Mouse (Mus musculus) left cerebral cortex, adult 18-20 months (tissue): ENCODE data around the gene Cav1. TPM values are rescaled to one million over a fixed set of nuclear protein-coding genes. Genes with fewer than 3 reads are reported as not detected.
A peak's percentile ranks its signal among the peaks of the same experiment; 100 is the strongest.

Experiments
- DNase-seq, 2 experiments: peaks; one replicate each; pipeline ENCODE4 v3.0.0; 2021 to 2022; ENCODE audit warnings: low spot score in 2 of 2, mixed read lengths in 1 of 2
- long read RNA-seq, 2 experiments: library from polyadenylated mRNA; stranded (forward); transcript quantifications; one replicate each; pipeline ENCODE4 v2.0.0; 2021
- total RNA-seq, 2 experiments: library from RNA; stranded (reverse); gene quantifications; 2 replicates each; pipeline ENCODE4 v1.2.3; 2021

Gene Cav1
- total RNA-seq, result 10 to 100 TPM; 17.4 to 19.3 TPM
- long read RNA-seq, experiment 1, transcript Cav1-201 (3 exons, 2,522 nt), result major isoform, 9 of 22 reads
- long read RNA-seq, experiment 1, transcript Cav1-202 (2 exons, 2,746 nt), result minor isoform, 6 of 22 reads
- long read RNA-seq, experiment 1, partial matches to known transcripts, result 1 of 22 reads
- long read RNA-seq, experiment 1, other reads (novel, unspliced or antisense), result 4 of 22 reads
- long read RNA-seq, experiment 2, transcript Cav1-202 (2 exons, 2,746 nt), result minor isoform, 5 of 22 reads
- long read RNA-seq, experiment 2, transcript Cav1-201 (3 exons, 2,522 nt), result major isoform, 10 of 22 reads
- long read RNA-seq, experiment 2, partial matches to known transcripts, result 5 of 22 reads
- long read RNA-seq, experiment 2, other reads (novel, unspliced or antisense), result 0 of 22 reads

DNA sequence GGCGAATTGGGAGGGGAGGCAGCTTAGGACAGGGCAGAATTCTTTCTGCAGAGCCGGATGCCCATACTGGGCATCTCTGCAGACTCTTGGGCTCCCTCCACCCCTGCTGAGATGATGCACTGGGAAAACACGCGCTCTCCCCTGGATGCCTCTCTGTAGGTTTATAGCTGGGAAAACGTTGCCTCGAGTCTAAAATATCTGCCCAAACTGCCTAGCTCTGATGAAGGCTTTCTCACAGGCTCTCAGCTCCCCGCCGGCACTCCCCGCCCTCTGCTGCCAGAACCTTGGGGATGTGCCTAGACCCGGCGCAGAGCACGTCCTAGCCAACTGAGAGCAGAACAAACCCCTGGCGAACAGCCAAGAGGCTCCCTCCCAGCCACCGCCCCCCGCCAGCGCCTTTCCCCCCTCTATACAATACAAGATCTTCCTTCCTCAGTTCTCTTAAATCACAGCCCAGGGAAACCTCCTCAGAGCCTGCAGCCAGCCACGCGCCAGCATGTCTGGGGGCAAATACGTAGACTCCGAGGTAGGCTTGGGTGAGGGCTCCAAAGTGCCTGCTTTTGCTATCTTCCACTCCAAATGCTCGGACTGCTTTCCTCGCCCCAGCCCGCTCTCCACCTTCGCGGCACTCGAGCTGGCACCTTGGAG, at the start of gene Cav1:
TSS of gene Cav1 (plus strand) at position 382 of the 648 bp plus-strand sequence.
- peak; percentile 60 to 75 for DNase-seq

- DNase-seq, result no peak
Observed at GRCm38 (mm10) chr6:17258142-17258541, 48.0 kb upstream of the Cav1 start.

DNA sequence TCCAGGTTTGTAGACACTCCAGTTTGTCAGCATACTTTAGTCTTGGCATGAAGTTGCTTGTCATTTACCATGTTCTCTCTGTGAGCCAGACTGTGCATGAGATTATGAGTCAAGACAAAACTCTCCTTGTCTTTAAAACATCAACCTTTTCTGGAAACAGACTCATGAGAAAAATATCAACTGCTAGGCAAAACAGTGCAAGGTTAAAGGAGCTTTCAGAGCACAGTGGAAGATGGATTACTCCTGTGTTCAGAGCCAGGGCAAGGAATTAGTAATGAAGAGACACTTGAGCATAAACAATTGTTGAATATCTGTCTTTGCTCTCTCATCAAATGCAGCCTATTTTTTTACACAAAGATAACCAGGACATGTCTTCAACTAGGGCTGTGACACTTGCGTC, 47.2 kb upstream of the Cav1 start:
- no peak for DNase-seq

DNA sequence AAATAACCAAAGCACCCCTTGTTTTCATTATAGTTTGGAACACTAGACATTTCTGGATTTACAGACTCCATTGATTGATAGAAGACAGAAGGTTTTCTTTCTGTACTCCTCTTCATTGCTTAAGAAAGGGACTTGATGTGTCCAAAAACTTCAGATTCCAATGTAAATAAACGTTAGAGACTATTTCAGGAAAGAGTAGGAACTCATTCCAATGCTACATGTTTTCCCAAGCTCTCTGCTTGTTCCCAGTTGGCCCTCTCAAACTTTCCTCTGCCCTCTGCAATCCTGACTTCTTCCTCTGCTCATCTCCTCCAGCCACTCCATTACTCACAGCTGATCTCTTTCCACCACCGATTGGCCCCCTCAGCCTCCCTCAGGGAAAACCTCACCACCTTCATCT, 43.3 kb upstream of the Cav1 start:
- DNase-seq, result no peak

DNA sequence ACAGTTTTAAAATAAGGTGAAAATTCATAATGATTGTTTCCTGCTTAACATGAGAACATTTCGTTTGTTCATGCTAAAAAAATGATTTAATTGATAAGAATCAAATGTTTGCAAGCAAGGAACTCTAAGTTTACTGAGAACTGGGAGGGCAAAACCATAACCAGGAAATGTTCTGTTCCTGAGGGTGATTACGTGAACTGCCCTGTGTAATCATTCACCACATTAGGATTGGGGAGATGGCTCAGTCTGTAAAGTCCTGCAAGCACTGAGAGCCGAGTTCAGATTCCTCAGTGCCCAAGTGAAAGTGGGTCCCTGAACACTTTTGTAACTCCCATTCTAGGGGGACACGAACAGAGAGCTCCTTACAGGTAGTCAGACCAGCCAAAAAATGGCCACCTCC, 41.1 kb upstream of the Cav1 start:
- no peak for DNase-seq

- no peak for DNase-seq
Observed at GRCm38 (mm10) chr6:17266466-17266865, 39.7 kb upstream of the Cav1 start.

DNA sequence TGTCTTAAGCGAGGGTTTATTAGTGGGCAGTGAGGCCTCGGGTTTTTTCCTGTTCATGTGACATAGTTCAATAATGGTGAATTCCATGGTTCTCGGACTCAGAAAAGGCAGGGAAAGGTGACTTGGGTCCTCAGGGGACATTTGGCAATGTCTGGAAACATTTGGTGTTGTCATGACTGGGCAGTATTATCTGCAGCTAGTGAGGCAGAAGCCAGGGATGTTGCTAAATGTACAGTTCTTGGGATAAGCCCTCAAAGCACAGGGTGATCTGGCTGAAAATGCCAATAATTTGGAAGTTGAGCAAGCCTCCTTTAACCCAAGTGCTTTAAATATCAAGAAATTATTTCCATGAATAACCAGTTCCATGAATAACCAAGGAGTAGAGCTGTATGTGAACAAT, 27.8 kb upstream of the Cav1 start:
- DNase-seq, result no peak

GRCm38 (mm10) chr6:17280939-17281756, 25.0 kb upstream of the Cav1 start, which contains the start of gene Cav2:
Gene Cav2, plus strand, starts transcription at chr6:17281185.
- DNase-seq, result peak; percentile 59 to 66

DNA sequence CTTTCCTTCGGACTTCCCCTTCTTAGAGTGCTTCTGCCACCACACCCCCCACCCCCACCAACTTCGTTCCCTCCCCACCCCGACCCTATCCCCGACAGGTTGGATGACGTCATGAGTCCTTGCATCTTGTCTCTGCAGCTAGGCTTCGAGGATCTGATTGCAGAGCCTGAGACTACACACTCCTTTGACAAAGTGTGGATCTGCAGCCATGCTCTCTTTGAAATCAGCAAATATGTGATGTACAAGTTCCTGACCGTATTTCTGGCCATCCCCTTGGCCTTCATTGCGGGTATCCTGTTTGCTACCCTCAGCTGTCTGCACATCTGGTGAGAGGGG, 24.4 kb upstream of the Cav1 start:
- peak in 1 of 2 experiments; percentile 9 for DNase-seq

GRCm38 (mm10) chr6:17282159-17282558, 24.0 kb upstream of the Cav1 start:
- no peak for DNase-seq

- DNase-seq, result no peak
Observed at GRCm38 (mm10) chr6:17283834-17284233, 22.3 kb upstream of the Cav1 start.

GRCm38 (mm10) chr6:17286381-17286780, 19.8 kb upstream of the Cav1 start:
- DNase-seq, result no peak

DNA sequence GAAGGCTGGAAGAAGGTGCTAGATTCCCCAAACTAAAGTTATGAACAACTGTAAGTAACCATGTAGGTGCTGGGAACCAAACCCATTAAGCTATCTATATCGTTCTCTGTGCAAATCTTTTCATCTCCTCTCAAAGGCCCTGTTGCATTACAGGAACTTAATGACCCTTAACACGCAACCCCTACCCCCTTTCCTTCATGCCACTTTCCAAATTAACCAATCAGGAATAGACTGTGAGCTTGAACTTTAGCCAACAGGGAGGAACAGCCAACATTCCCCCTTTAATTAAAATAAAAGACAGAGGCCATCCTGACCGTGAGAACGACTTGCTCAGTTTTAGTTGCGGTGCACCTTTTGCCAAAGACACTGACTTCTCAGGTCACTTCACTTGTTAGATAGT, 11.0 kb upstream of the Cav1 start:
- DNase-seq, result no peak

GRCm38 (mm10) chr6:17306602-17307325, 629 bp downstream of the Cav1 start:
- DNase-seq, result no peak

DNA sequence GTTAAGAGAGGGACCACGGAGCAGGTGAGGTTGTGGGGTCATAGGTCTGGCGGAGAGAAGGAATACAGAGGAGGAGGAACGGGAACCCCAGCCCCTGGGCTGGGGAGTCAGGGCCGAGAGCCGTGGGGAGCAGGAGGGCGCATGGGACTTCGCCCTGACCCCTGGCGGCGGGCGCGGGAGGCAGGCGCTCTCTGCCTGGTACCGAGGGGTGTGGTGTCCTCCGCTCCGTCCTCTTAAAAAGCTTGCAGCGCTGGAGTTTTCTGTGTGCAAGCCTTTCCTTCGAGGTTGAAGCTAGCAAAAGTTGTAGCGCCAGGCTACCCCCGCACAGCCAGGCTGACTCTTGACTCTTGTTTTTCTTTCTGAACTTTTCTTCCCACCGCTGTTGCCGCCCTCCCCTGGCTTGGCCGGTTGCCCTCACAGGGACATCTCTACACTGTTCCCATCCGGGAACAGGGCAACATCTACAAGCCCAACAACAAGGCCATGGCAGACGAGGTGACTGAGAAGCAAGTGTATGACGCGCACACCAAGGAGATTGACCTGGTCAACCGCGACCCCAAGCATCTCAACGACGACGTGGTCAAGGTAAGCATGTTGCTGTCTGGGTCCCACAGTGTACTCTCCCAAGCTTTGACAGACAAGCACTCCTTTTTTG, 1.5 kb downstream of the Cav1 start:
- DNase-seq, result peak; percentile 37 to 38

GRCm38 (mm10) chr6:17308661-17309060, 2.5 kb downstream of the Cav1 start:
- DNase-seq, result no peak

- no peak for DNase-seq
Observed at GRCm38 (mm10) chr6:17309260-17309659, 3.1 kb downstream of the Cav1 start.

- no peak for DNase-seq
Observed at GRCm38 (mm10) chr6:17314241-17314640, 8.1 kb downstream of the Cav1 start.

DNA sequence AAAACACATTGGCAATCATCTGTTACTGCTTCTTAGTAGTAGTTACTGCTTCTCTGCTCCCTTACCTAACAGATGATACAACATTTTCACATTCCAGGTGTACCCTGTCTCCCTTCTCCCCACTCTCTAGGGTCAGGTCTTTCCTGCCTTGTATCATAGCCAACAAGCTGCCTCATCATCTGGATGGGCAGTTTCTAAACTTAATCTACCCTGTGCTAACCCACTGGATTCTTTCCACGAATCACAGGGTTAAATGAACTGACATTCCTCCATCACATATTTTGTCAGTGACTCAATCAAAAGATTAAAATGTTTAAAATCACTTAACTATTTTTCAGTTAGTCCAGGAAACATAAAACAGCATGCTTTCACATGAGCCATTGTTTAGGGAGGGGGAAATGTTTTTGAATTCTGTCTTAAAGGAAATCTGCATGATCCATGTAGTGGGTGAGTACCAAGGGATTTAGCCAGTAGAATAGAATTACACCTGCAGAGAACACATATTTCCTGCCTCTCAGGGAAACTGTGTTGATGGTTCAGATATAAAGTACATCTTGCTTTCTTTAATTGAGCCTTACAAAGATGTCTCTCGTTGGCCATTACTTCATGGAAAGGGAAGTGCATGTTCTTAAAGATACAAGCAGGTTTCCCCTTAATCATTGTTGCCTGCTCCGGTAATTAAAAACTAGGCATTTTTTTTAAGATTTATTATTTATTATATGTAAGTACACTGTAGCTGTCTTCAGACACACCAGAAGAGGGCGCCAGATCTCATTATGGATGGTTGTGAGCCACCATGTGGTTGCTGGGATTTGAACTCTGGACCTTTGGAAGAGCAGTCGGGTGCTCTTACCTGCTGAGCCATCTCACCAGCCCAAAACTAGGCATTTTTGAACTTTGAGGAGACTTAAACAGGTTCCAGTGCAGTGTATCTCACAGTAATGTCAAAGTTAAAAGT, 8.8 kb downstream of the Cav1 start:
- no peak for DNase-seq
